Mouse (Mus musculus) gastrocnemius, postnatal 36 days (tissue): ENCODE results near the gene Impdh2. TPM values are rescaled to one million over a fixed set of nuclear protein-coding genes. Genes with fewer than 3 reads are reported as not detected.

Experiments
- DNase-seq, 2 experiments: peaks; one replicate each; pipeline ENCODE4 v3.0.0; 2022
- intact Hi-C: fragments of 180-260 bp; cut with DNase I; formaldehyde crosslinking; loops from one replicate; pipeline ENCODE4 v1.15.1; 2025
- long read RNA-seq, 2 experiments: library from polyadenylated mRNA; stranded (forward); transcript quantifications; one replicate each; pipeline ENCODE4 v2.0.0; 2021
- total RNA-seq, 2 experiments: library from RNA; stranded (reverse); gene quantifications; 2 replicates each; pipeline ENCODE4 v1.2.3; 2021

The Impdh2 gene
- 10 to 100 TPM; 47.6 to 58.0 TPM for total RNA-seq
- long read RNA-seq, experiment 1, transcript Impdh2-206 (2 exons, 274 nt), result minor isoform, 5 of 30 reads
- long read RNA-seq, experiment 1, transcript Impdh2-201 (14 exons, 1,858 nt), result major isoform, 8 of 30 reads
- long read RNA-seq, experiment 1, partial matches to known transcripts, result 4 of 30 reads
- long read RNA-seq, experiment 1, other reads (novel, unspliced or antisense), result 13 of 30 reads
- long read RNA-seq, experiment 2, transcript Impdh2-201 (14 exons, 1,858 nt), result major isoform, 18 of 58 reads
- long read RNA-seq, experiment 2, transcript Impdh2-206 (2 exons, 274 nt), result minor isoform, 6 of 58 reads
- long read RNA-seq, experiment 2, partial matches to known transcripts, result 8 of 58 reads
- long read RNA-seq, experiment 2, other reads (novel, unspliced or antisense), result 26 of 58 reads

DNA sequence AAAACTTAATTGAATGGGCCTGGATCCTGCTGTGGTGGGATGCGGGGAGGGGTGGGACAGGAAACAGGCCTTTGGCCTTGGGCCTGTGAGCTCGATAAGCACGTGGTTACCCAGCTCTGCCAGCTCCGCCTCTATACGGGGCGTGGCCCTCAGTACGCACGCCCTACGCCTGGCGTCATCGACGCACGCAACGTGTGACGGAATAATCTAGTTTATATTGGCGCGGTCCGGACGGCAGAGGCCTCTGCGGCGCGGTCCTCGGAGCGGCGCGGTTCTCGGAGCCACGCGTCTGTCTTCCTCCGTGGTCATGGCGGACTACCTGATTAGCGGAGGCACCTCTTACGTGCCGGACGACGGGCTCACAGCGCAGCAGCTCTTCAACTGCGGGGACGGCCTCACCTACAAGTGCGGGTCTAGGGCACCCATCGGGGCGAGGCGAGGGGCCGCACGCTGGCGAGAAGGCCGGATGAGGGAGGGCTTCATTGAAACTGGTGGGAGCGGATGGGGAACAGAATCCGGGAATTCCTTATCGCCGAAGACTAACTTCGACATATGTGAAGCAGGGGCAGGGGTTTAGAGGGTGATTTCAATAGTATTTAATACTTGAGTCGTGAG lies at the start of gene Impdh2:
Gene Impdh2 (plus strand): TSS at position 60 of the 615 bp plus-strand sequence.
- DNase-seq, result peak; percentile 92 to 95
- intact Hi-C loops, result no loop called here

DNA sequence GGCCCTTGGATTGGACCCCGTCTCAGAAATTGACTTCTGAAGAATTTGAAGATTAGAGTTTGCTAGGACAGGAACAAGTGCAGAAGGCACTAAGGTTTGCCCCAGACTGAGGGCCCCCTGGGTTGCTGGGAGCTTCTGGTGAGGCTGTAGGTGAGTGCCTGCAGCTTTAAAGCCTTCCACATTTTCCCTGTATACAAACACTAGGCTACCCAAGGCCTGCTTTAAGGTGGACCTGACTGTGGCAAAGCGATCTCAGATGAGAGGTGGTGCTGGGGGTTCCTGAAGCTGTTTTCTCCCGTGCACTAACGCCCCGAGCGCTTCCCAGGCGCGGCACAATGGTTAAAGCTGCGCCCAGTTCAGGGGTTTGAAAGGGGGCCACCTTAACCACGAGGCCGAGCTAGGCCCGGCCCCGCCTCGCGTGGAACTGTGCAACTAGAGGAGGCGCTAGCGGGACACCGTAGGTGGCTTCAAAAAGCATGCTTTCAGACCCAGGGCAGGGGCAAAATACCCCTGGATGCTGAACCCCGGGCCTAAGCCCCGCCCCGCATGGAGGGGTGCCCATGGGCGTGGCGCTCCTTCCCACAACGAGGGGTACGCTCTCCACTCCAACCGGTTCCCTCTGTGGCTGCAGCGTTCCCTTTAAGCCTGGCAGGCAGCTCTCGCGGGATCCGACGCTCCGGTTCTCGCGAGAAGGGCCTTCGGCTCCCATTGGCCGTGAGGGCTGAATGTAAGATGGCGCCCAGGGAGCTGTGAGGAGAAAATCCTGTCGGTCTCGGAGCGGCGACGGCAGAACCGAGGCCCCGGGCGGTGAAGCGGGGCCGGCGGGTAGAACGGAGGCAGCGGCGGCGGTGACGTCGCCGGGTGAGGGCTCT lies 43.5 kb upstream of the Impdh2 start, which contains the start of gene Qrich1:
Gene Qrich1 (plus strand): TSS at position 427 of the 872 bp plus-strand sequence.
- DNase-seq, result peak; percentile 93 to 95
- intact Hi-C loops, result loop anchor here (5.0 kb wide), 1 partner anchor 51 kb away; the partner anchor contains the start of genes Dalrd3 and Ndufaf3

DNA sequence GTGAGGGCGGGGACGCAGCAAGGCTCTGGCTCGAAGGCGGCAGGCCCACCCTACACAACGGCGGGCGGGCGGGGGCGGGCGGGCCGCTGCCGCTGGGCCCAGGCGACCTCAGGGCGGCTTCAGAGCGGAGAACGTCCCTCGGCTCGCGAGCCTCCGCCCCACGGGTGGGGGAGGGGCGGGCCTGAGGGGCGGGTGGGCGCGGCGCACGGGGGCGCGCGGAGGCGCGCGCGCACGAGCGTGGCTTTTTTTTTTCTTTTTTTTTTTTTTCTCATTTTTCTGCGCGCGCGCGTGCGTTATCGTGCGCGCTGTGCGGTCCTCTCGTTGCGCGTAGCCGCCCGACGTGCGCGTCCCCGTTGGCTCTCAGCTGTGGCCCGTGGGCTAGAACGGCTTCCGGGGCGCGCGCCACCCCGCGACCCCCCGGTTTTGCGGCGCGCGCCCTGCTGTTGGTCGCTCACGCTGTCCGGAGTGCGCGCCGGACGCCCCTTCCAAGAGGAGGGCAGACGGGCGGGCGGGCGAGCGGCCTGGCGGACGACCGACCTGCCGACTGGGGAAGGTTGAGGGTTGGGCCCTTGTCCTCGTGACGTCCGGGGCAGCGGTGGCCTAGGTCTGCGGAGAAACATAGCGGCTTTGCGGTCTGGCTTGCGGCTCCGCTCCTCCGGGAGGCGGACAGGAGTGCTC lies 42.7 kb upstream of the Impdh2 start:
- intact Hi-C loops, result loop anchor here (5.0 kb wide), 1 partner anchor 50 kb away; the partner anchor contains the start of genes Dalrd3 and Ndufaf3
- DNase-seq, result peak; percentile 76 to 77

DNA sequence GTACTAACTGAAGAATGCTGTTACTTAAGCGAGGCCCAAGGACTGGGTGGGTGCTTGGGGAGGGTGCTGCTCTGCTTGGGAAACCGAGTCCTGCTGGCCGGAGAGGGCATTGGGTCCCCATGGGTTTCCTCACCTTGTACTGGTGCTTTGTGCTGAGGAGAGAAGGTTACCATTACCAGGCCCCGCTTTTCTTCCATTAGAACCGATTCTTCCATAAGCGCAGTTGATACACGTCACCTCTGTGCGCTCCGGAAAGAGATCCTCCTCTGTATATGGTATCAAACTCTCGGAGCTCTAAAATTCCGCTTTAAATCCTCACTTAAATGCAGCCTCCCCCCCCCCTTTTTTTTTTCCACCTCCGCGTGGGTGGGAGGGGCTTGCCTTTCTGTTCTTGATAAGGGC lies 42.2 kb upstream of the Impdh2 start:
- intact Hi-C loops, result loop anchor here (5.0 kb wide), 1 partner anchor 49 kb away; the partner anchor contains the start of genes Dalrd3 and Ndufaf3
- DNase-seq, result no peak

DNA sequence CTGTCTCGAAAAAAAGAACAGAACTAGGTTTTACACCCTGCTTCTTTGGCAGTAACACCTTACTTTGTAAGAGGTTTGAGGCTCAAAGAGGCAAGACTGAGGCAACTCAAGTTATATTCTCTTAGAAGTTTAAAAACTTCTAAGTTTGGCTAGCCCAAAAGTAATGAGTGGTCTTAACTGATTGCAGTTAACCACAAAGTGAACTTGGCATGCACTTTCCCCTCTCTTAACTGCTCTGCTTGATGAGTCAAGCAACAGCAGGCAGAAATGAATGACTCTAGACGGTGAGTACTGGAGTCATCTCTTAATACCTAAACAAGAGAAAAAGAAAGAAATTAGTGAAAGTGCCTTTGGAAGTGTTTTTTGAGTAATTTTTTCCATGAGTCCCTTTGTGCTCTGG lies 38.5 kb upstream of the Impdh2 start:
- no peak for DNase-seq
- intact Hi-C loops, result no loop called here

DNA sequence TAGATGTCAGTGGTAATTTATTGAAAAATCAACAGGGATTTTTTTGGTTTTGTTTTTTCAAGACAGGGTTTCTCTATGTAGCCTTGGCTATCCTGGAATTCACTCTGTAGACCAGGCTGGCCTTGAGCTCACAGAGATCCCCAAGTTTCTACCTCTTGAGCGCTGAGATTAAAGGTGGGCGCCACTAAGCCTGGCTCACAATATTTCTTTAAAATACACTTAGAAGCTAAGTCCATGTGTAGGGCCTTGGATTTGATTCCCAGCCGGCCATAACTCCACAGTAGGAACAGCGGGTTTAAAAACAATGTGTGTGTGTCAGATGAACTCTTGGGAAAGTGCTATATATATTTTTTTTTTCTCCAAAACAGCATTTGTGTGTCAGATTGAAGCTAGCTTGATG lies 36.7 kb upstream of the Impdh2 start:
- intact Hi-C loops, result no loop called here
- no peak for DNase-seq

DNA sequence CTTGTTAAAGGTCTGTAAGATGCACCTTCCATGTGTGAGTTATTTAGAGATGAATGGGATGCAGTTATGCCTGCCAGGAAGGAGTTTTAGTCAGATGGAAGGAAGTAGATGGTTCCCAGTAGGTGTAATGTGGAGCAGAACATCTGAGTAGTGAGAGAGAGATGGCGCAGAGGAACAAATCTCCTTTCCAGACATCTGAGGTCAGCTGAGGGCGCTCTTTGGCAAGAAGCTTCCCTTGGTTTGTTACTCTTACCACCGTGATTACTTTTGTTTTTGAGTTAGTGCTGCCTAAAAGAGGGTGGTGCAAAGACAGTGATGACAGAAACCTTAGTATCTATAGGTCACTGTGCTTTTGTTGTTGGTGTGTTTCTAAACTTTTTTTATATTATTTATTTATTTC lies 34.7 kb upstream of the Impdh2 start:
- intact Hi-C loops, result no loop called here
- DNase-seq, result no peak

DNA sequence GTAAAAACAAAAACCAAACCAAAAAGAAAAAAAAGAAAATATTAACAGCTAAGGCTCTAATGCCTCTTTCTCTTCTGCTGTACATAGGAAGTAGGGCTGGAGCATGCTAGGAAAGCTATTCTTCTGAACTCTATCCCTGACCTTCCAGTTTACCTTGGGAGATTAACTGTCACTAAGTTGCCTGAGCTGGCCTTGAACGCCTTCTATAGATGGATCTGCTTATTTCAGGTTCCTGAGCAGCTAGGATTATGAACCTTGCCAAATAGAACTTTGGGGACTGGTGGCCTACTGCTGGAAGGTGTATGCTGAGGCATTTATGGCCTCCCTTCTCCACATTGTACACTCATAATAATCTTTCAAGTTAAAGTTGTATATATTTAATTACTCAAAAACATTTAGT lies 29.1 kb upstream of the Impdh2 start:
- no peak for DNase-seq
- intact Hi-C loops, result no loop called here

DNA sequence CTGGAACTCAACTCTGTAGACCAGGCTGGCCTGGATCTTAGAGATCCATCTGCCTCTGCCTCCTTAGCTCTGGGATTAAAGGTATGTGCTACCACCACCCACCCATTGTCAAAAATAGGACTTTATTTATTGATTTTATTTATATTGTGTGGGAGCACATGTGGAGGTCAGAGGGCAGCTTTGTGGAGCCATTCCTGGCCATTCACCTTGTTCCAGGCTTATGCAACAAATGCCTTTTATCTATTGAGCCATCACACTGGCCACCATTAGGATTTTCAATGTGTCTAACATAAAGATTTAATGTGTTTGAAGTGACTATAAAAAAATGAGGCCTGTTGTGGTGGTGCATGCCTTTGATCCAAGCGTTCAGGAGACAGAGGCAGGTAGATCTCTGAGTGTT lies 28.6 kb upstream of the Impdh2 start:
- intact Hi-C loops, result no loop called here
- DNase-seq, result no peak

DNA sequence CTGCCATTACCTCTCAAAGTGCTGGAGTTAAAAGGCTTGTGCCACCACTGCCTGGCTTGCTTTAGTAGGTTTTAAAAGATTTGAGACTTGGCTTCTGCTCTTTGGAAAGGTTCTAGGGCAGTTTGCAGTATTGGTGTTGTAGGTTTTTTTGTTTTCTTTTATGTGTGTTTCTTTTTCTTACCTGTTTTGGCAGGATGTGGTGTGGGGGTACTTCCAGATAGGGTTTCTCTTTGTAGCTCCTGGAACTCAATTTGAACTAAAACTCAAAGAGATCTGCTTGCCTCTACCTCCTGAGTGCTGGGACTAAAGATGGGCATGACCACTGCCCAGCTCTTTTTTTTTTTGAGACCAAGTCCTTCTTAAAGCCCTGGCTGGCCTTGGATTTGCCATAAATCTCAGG lies 19.2 kb upstream of the Impdh2 start:
- no peak for DNase-seq
- intact Hi-C loops, result no loop called here

DNA sequence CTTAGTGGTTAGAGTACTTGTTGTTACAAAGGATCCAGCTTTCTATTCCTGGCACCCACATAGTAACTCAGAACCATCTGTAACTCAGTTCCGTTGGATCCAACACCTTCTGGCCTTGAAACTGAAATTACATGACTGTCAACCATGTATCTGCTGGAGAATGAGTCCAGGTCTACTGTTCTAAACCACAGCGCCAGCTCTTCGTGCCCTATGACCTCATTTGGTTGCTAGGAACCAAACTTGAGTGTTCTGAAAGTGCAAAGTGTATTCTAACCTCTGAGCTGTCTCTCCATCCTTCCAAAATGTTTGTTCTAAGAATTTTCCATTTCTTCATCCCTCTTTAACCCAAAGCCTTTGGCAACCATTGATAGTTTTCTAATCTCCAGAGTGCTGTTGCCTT lies 14.1 kb upstream of the Impdh2 start:
- intact Hi-C loops, result no loop called here
- no peak for DNase-seq

DNA sequence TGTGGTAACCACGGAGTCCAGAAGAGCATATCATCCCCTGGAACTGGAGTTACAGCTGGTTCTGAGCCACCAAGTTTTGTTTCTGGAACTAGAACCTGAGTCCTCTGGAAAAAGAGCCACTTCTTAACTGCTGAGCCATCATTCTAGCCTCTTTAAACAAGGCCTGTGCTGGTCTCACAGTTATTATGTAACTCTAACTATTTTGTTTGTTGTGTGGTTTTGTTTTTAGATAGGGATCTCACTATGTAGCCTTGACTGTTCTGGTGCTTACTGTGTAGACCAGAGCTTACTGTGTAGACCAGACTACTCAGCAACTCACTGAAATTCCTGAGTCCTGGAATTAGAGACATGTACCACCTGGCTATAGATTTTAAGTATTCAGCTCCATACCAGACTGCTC lies 13.2 kb upstream of the Impdh2 start:
- intact Hi-C loops, result no loop called here

DNA sequence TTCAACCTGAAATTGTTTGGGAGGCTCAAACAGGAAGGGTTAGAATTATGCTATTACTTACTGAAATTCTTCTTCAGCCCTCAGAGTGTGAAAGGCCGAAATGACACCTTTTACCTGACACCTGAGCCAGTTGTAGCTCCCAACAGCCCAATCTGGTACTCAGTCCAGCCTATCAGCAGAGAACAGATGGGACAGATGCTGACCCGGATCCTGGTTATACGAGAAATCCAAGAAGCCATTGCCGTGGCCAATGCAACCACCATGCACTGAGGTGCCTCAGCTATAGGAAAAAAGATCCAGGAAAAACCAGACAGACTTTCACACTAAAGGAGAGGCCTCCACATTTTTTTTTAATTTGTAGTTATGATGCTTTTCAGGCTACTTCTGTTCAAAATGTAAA lies 917 bp upstream of the Impdh2 start:
- intact Hi-C loops, result no loop called here
- no peak for DNase-seq

More for the DNA sequence above, 13.2 kb upstream of the Impdh2 start:
- no peak for DNase-seq

DNA sequence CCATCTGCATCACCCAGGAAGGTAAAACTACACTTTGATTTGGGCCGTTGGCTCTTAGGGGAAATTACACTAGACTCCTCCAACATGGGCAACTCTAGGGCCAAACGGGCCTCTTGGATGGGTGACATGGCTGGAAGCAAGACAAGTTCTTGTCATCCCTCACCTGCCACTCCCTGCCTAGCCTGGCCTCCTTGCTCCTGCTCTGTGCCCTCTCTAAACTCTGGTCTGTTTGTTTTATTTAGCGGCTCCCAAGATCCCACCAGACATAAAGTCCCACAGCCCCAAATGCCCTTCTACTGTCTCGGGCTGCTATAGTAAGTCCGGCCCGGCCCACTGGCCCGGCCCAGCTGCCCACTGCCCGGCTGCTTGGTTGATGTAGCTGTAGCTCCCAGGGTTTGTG lies 3.6 kb downstream of the Impdh2 start:
- DNase-seq, result no peak
- intact Hi-C loops, result no loop called here

DNA sequence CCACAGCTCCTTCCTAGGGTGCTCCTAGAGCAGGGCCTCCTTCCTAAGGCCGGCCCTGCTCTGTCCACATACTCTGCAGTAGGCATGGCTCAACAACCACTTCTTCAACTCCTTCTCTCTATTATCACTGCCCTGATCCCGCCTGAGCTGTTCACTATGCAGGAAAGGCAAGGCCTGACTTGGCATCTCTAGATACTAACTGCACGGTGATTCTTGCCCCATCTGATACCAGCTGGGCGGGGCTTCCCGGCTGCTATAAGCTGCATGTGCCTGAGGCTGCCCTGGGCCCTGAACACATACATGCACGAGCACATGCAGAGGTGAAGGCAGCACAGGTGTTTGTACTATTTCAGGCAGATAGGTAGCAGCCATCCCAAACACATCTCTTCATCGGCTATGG lies 4.0 kb downstream of the Impdh2 start:
- intact Hi-C loops, result no loop called here

DNA sequence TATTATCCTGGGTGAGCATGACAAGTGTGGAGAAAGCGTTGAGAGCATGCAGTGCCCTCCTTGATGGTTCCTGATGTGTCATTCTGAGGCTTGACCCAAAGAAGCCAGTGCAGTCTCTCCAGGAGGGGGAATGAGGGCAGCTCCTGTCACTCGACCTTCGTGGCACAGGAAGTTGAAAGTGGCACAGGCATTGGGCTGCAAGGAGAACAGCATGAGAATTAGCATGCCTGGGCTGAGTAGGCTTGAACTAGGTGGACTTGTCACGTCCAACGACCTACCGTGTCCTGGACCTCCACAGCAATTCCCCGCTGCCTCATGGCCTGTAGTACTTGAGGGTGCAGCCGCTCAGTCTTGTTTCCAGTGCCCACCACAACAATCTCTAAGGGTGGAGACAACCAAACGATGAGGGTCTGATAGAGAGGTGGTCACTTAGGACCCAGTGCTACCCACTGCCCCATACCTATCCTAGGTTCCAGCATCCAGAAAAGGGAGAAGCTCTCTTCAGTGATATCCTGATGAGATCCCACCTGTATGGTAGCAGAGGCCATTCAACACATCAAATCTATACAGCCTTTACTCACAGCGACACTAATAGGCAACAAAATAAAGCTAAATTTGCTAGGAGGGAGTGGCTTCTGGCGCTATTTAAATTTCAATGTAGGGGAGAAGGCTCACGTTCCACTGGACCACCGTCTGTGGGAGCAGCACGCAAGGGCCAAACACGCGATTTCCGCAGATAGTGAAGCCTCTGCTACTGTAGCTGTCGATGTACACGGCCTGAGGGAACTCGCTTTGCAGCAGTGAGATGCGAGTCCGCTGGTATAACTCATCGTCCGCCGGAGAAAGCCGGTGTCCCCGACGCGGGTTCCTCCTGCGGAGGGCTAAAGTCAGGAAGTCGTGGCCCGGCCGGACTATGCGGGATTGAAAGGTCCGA lies 6.1 kb downstream of the Impdh2 start:
- intact Hi-C loops, result loop anchor here (5.0 kb wide), 1 partner anchor 49 kb away; the partner anchor contains the start of gene Qrich1
- no peak for DNase-seq

More for the DNA sequence above, 4.0 kb downstream of the Impdh2 start:
- no peak for DNase-seq

DNA sequence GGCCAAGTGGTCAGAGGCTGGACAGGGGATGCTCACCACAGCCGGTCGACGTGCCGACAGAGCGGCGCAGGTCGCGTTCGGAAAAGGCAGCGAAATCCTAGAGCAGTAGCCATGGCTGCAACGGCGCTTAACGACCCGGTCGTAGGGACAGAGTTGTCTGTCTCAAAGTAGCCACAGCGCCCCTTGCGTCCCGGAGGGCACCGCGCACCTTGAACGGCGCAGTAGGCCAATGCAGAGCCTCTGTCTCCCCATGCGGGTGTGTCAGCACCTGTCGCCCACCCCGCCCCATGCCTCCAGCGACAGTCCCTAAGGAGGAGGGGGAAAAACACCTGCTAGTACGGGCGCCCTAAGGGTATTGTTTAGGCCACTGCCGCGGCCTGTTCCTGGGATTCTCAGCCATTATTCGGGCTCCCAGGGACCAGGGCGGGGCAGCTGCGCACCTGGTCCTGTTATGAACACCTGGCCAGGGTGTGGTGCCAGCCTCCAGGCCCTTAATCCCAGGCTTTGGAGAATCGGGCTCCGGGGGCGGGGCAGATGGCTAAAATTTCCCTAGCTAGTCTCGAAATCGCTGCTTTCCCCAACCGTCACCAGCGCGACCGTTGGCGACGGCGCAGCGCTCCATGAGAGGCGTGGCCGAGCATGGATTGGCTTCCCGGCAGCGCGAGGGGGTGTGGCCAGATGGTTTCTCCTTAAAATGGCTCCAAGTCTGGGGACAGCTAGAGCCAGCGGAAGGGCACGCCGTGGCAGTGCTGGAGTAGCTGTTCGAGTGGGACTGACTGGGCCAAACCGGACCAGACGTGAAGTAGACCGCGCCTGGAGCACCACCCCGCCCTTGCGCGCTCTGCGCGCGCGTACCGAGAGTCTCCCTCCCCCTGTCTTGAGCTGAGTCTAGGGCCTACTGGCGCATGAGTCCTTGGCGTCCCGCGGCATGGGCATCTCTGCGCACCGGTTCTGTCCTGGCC lies 7.0 kb downstream of the Impdh2 start, which contains the start of gene Ndufaf3:
Gene Ndufaf3 (minus strand): TSS at position 620 of the 962 bp plus-strand sequence.
- intact Hi-C loops, result loop anchor here (5.0 kb wide), 1 partner anchor 50 kb away; the partner anchor contains the start of gene Qrich1

More for the DNA sequence above, 7.0 kb downstream of the Impdh2 start, which contains the start of gene Ndufaf3:
- DNase-seq, result peak; percentile 95 to 97
